Mouse (Mus musculus): ENCODE measurements around the gene Ralgds.

DNA sequence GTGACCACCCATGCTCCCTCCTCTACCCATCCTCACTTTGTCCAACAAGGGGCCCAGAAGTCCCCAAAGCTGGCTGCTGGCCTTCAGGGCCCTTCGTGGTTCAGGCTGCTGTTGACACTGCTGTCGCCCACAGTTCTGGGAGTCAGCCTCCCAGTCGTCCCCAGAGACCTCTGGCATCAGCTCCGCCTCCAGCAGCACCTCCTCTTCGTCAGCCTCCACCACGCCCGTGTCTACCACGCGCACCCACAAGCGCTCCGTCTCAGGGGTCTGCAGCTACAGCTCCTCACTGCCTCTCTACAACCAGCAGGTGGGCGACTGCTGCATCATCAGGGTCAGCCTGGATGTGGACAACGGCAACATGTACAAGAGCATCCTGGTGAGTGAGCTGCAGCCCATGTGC lies 36.2 kb downstream of the Ralgds start:
- TF ChIP-seq CTCF (IDR thresholded peaks at IDR 0.05) (no peak), EP300 (IDR thresholded peaks at IDR 0.05) (no peak)
